Mouse (Mus musculus) lung, postnatal 25 days (tissue): ENCODE measurements around the gene Tmx2.

Source experiments
- DNase-seq: peaks from one replicate; pipeline ENCODE4 v3.0.0; 2022; ENCODE audit warnings: low spot score

The Tmx2 gene

GRCm38 (mm10) chr2:84638428-84639220 lies 40.3 kb downstream of the Tmx2 start:
- peak; percentile 74 for DNase-seq

- DNase-seq, result no peak
These were observed 41.3 kb downstream of the Tmx2 start for GRCm38 (mm10) chr2:84637452-84638165.

DNA sequence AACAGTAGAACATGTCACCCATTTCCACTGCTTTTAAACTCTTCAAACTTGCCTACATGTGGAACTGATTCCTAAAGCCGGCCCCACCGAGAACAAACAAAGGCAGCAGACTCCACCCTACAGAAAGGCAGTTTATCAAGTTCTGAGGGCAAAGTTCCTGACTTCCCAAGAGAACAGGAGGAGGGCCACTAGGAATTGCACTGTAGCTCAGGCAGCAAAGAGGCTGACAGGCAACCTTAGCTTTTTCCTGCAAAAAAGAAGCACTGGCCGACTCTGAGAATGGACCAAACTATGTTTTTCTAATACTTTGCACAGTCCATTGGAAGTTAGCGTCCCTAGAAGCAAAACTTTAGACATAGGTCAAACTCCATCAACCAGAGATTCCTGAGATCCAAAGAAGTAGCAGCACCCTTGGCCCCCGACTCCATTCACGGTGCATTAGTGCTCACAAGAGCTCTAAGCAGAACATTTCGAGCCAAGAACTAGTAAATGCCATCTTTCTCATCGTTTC lies 42.7 kb downstream of the Tmx2 start:
- DNase-seq, result peak; percentile 83

DNA sequence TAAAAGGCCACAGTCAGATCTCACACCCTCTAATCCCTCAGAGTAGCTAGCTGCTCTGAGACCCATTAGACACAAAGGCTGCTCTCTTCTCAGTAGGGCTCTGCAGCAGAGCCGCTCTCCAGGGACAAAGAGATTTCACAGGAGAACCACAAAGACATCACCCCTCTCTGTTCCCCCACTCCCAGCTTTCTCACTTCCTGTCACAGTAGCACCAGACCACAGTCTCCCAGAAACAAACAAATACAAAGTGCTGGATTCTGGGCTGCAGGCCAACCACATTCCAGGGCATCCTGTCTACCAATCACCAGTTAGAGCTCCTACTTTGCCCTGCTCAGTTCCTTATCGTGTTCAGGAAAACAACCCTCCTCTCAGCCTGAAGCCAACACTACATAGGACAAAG lies 43.3 kb downstream of the Tmx2 start:
- peak; percentile 97 for DNase-seq

DNA sequence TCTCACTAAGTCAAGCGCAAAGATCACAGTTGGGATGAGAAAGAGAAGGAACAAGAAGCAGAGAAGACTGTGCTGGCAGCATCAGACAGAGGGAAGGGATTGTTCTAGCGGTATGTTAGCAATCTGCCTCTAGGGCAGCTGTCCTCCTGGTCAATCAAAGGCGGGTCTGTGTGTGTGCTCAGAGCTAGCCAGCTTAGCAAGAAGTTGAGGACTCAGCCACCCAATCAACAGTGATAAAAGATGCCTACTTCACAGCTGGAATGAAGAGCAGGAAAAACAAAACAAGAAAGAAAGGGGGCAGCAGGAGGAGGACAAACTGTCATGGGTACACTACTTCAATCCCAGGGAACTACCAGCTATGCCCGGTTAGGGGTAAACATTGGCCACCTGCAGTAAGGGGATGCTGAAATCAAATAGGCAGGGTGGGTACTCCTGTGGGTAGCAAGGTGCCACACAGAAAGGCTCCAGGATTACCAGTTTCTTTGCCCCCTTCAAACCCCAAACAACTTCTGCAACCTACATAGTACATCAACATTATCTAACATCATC lies 43.9 kb downstream of the Tmx2 start:
- DNase-seq, result no peak

DNA sequence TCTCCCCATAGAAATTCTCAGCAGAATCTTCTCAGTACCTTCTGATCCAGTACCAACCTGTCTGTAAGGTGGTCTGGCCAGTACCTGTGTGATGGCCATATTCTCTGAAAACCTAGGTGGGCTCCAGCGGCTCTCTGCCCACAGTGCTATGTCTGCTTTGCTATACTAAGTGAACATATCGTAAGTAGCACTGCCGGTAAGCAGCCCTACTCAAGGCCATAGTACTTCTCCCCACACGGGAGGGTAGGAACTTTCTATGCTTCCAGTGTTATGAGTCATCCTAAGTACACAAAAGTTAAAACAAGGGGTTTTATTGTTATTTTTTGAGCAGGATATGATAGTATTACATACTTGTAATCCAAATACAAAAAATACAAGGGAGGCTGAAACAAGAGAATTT lies 44.9 kb downstream of the Tmx2 start:
- DNase-seq, result no peak

- DNase-seq, result peak; percentile 70
These were observed 45.9 kb downstream of the Tmx2 start for GRCm38 (mm10) chr2:84632999-84633398.

GRCm38 (mm10) chr2:84632001-84632400 lies 46.9 kb downstream of the Tmx2 start:
- DNase-seq, result no peak

DNA sequence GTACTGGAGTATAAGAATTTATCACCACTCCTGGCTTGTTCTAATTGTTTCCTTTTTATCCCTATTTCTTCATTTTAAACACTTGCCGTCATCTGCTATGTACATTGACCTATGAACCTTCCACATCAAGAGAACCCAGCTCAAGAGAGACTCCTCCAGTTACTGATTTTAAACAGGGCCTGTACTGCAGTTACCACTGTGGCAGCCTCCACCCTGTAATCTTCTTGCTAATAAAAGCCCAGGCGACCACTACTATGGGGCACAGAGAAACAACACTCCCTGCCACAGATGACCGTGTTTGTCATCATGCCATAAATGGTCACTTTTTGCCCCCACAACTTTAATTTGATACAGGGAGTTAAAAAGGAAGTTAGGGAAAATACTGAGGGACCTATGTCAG lies 51.9 kb downstream of the Tmx2 start:
- no peak for DNase-seq

- no peak for DNase-seq
These were observed 52.5 kb downstream of the Tmx2 start for GRCm38 (mm10) chr2:84626366-84626975.

DNA sequence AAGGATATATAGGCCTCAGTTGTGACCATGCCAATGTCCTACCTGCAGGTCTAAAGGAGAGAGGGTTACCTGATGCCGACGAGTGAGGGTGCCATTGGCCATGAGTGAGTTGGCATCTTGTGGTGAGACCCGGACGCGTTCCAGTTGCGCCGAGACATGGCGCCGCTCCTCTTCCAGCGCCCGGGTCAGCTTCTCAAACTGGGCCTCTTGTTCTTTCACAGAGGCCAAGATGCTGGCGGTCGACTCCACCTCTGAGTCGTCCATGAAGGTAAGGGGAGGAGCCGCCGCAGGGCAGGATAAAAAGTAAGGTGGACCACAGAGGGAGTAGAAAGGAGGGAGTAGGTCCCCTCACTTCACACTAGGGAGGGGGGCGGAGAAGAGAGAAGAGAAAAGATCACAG lies 54.7 kb downstream of the Tmx2 start:
- DNase-seq, result no peak

DNA sequence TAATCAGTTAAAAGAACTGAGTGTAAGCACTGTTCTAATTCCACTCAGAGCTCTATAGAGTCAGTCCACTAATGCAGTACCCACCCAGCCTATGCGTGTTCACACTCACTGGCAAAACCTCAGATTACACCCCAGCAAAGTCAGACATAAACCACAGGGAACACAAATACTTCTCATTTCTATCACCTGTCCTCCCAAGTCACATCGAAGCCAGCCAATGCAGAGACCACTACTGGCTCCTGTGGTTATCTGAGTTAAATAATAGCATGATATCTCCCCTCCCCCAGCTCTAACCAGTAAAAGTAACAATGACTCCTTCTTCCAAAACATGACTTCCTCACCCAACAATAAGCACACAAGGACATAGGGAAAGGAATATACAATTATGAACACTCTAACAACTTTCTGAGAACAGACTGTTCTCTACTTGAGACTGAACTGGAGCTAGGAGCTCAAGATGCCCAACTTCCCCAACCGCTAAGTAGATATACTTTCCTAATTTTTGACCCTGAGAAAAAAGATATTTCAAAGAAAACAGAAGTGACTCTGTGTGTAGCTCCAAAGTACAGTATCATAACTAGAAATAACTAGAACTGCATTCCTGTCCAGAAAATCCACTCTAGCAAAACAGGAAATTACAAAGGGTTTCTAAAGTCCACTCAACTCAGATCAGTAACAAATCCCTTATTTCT lies 55.4 kb downstream of the Tmx2 start:
- DNase-seq, result no peak

- DNase-seq, result no peak
These were observed 56.3 kb downstream of the Tmx2 start for GRCm38 (mm10) chr2:84622668-84623067.
